Mouse (Mus musculus): Measurements from ENCODE around the gene Wls.
A peak's percentile ranks its signal among the peaks of the same experiment; 100 is the strongest.

Wls gene

GRCm38 (mm10) chr3:159839481-159839880, at the start of gene Wls:
Gene Wls, plus strand, starts transcription at chr3:159839672.
- DNase-seq (ENCODE audit: low read depth, low spot score), result peak; percentile 61

GRCm38 (mm10) chr3:159789781-159790180, 49.7 kb upstream of the Wls start:
- DNase-seq (ENCODE audit: low read depth, low spot score), result no peak

- no peak for DNase-seq (ENCODE audit: low read depth, low spot score)
Observed at GRCm38 (mm10) chr3:159831535-159831934, 7.9 kb upstream of the Wls start.

- DNase-seq (ENCODE audit: low read depth, low spot score), result peak; percentile 63
Observed at GRCm38 (mm10) chr3:159840002-159840816, 737 bp downstream of the Wls start.

GRCm38 (mm10) chr3:159840817-159841390, 1.4 kb downstream of the Wls start:
- peak; percentile 53 for DNase-seq (ENCODE audit: low read depth, low spot score)

GRCm38 (mm10) chr3:159841458-159841857, 2.0 kb downstream of the Wls start:
- DNase-seq (ENCODE audit: low read depth, low spot score), result peak; percentile 23

- no peak for DNase-seq (ENCODE audit: low read depth, low spot score)
Observed at GRCm38 (mm10) chr3:159843135-159843534, 3.7 kb downstream of the Wls start.

GRCm38 (mm10) chr3:159847410-159848016, 8.0 kb downstream of the Wls start:
- DNase-seq (ENCODE audit: low read depth, low spot score), result peak; percentile 83

- no peak for DNase-seq (ENCODE audit: low read depth, low spot score)
Observed at GRCm38 (mm10) chr3:159848156-159848555, 8.7 kb downstream of the Wls start.

- no peak for DNase-seq (ENCODE audit: low read depth, low spot score)
Observed at GRCm38 (mm10) chr3:159851476-159851875, 12.0 kb downstream of the Wls start.

- no peak for DNase-seq (ENCODE audit: low read depth, low spot score)
Observed at GRCm38 (mm10) chr3:159851980-159852379, 12.5 kb downstream of the Wls start.

GRCm38 (mm10) chr3:159857112-159857511, 17.6 kb downstream of the Wls start:
- no peak for DNase-seq (ENCODE audit: low read depth, low spot score)

- DNase-seq (ENCODE audit: low read depth, low spot score), result no peak
Observed at GRCm38 (mm10) chr3:159865691-159866090, 26.2 kb downstream of the Wls start.

GRCm38 (mm10) chr3:159878983-159879382, 39.5 kb downstream of the Wls start:
- DNase-seq (ENCODE audit: low read depth, low spot score), result no peak

GRCm38 (mm10) chr3:159883325-159883724, 43.9 kb downstream of the Wls start:
- DNase-seq (ENCODE audit: low read depth, low spot score), result no peak

GRCm38 (mm10) chr3:159884802-159885201, 45.3 kb downstream of the Wls start:
- no peak for DNase-seq (ENCODE audit: low read depth, low spot score)

GRCm38 (mm10) chr3:159885271-159885670, 45.8 kb downstream of the Wls start:
- DNase-seq (ENCODE audit: low read depth, low spot score), result no peak

- no peak for DNase-seq (ENCODE audit: low read depth, low spot score)
Observed at GRCm38 (mm10) chr3:159885781-159886400, 46.4 kb downstream of the Wls start.

- no peak for DNase-seq (ENCODE audit: low read depth, low spot score)
Observed at GRCm38 (mm10) chr3:159890176-159891056, 50.9 kb downstream of the Wls start.

- DNase-seq (ENCODE audit: low read depth, low spot score), result no peak
Observed at GRCm38 (mm10) chr3:159891057-159891752, 51.7 kb downstream of the Wls start.

GRCm38 (mm10) chr3:159907329-159907728, 67.9 kb downstream of the Wls start:
- no peak for DNase-seq (ENCODE audit: low read depth, low spot score)
